Mouse (Mus musculus) midbrain, embryonic 15.5 days (tissue): ENCODE results near the gene Trim23. TPM values are rescaled to one million over a fixed set of nuclear protein-coding genes. Genes with fewer than 3 reads are reported as not detected.
"Not testable (repeated sequence)": the region's sequence is repeated elsewhere in the genome, so short reads cannot be mapped to it uniquely, and the experiment has no call there.

ENCODE experiments used
- ATAC-seq: fragments of 200-750 bp; cut with Nextera tagmentation; replicated peaks from 2 replicates; pipeline ENCODE4 v1.8.0; 2017; ENCODE audit warnings: moderate TSS enrichment
- H3K27ac ChIP-seq: fragments of 300-500 bp; sonication (generic); 2 replicates; pipeline ENCODE4 v1.5.1; 2015; ENCODE audit warnings: mild to moderate bottlenecking, inconsistent platforms
- H3K27me3 ChIP-seq: fragments of 300-500 bp; sonication (generic); replicated peaks from 2 replicates; pipeline ENCODE4 v1.6.1; 2015; ENCODE audit warnings: inconsistent platforms
- H3K36me3 ChIP-seq: fragments of 300-500 bp; sonication (generic); replicated peaks from 2 replicates; pipeline ENCODE4 v1.6.1; 2015; ENCODE audit warnings: inconsistent platforms
- H3K4me1 ChIP-seq: fragments of 300-500 bp; sonication (generic); 2 replicates; pipeline ENCODE4 v1.6.1; 2015; ENCODE audit warnings: inconsistent platforms
- H3K4me2 ChIP-seq: fragments of 300-500 bp; sonication (generic); 2 replicates; pipeline ENCODE4 v1.6.1; 2015; ENCODE audit warnings: inconsistent platforms, mild to moderate bottlenecking, moderate library complexity
- H3K4me3 ChIP-seq: fragments of 300-500 bp; sonication (generic); 2 replicates; pipeline ENCODE4 v1.5.1; 2015; ENCODE audit warnings: mild to moderate bottlenecking, inconsistent platforms
- H3K9ac ChIP-seq: fragments of 300-500 bp; sonication (generic); 2 replicates; pipeline ENCODE4 v1.6.1; 2015; ENCODE audit warnings: mild to moderate bottlenecking, inconsistent platforms
- H3K9me3 ChIP-seq: fragments of 300-500 bp; sonication (generic); 2 replicates; pipeline ENCODE4 v1.6.1; 2016; ENCODE audit warnings: inconsistent platforms
- WGBS: fragments of 180-500 bp; shearing (Covaris S2); methylation state at CpG from one replicate; pipeline ENCODE4 v1.1.7; 2015; ENCODE audit warnings: mixed read lengths; 5-methylcytosine and 5-hydroxymethylcytosine counted together
- polyA plus RNA-seq: library from polyadenylated mRNA; unstranded; fragments of >200 nt; fragmentation: Nextera tagmentation; extraction: Ambion mirVana; gene quantifications from 2 replicates; pipeline ENCODE4 v1.2.1, GENCODE M21; 2015

Trim23 gene
- polyA plus RNA-seq, 1 experiment from 2014 or later: 37.0 TPM

DNA sequence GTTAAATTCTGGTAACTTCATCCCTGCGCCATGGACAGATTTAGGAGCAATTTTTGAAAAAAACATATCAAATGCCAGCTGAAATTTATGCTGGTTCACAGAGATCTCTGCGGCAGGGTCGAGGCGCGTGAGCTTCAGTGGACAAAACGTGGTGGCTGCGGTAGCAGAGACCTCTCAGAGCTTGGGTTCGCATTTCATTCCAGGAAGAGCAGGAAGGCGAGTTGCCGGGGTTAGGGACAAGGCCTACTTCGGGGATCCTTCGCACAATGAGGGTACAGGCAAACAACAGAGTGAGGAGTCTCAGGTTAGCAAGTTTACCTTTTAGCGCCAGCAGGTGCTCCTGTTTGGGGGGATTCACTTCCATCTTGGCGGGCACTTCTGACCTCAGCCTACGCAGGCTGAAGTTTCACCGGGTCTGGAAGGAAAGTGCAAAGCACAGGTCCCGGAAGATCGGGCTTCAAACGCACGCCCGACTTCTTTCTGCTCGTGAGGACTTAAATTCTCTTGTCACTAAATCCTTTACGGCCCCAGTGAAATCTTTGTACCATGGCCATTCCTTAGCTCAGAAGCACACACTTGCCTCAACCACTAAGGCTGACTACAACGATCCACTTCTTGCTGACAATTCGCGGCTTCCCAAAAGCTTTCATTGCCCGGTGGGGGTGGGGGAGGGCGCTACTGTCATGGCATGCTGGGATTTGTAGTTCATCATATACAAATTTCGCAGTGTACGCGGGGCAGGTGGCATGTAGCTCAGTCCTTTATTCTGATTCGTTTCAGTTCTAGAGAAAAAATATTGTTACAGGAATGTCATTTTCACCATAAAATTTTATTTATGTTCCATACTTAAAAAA is 574 bp upstream of the Trim23 start, which contains the start of gene Trappc13:
Gene Trappc13 (minus strand): TSS at position 674 of the 854 bp plus-strand sequence.
- WGBS: under 1% methylated on average over 32 of the region's 32 CpGs
- ATAC-seq: peak; percentile 95
- H3K27ac ChIP-seq: peak within 1 kb of the TSS; percentile 83
- H3K4me1 ChIP-seq: peaks cover 18% of the 10 kb centered on the region
- H3K4me2 ChIP-seq: peak within 1 kb of the TSS; percentile 89
- peak within 1 kb of the TSS; percentile 80 for H3K9ac ChIP-seq
- no peaks in the 10 kb centered on the region for H3K27me3 ChIP-seq
- H3K9me3 ChIP-seq: no peaks in the 10 kb centered on the region
- H3K4me3 ChIP-seq: peak within 1 kb of the TSS; percentile 78
- H3K36me3 ChIP-seq: 0 out of 2 replicates have a peak, but pooled peaks cover 2% of the 10 kb centered on the region

- H3K27ac ChIP-seq: peak overlapping the region; percentile 83
- peaks cover 18% of the 10 kb centered on the region for H3K4me1 ChIP-seq
- 0 out of 2 replicates have a peak, but pooled peaks cover 2% of the 10 kb centered on the region for H3K36me3 ChIP-seq
- ATAC-seq: no peak
- H3K4me2 ChIP-seq: peak overlapping the region; percentile 56
- H3K9me3 ChIP-seq: no peaks in the 10 kb centered on the region
- 18% methylated on average over 13 of the region's 13 CpGs for WGBS
- H3K27me3 ChIP-seq: no peaks in the 10 kb centered on the region
- peak overlapping the region; percentile 78 for H3K4me3 ChIP-seq
- H3K9ac ChIP-seq: peak overlapping the region; percentile 80
These were observed 735 bp downstream of the Trim23 start for GRCm38 (mm10) chr13:104179176-104179888.

GRCm38 (mm10) chr13:104187357-104187756 is 8.8 kb downstream of the Trim23 start:
- Histone ChIP-seq H3K27me3 (no peaks in the 10 kb centered on the region), H3K9ac (no peak overlapping the region), H3K9me3 (no peaks in the 10 kb centered on the region), H3K27ac (no peak overlapping the region), H3K4me1 (no peaks in the 10 kb centered on the region), H3K36me3 (peaks cover 17% of the 10 kb centered on the region), H3K4me2 (no peak overlapping the region), H3K4me3 (no peak overlapping the region)
- no peak for ATAC-seq
- 92% methylated on average over 4 of the region's 4 CpGs for whole genome bisulfite sequencing

GRCm38 (mm10) chr13:104195891-104196290 is 17.3 kb downstream of the Trim23 start:
- H3K4me2 ChIP-seq: not testable (repeated sequence)

DNA sequence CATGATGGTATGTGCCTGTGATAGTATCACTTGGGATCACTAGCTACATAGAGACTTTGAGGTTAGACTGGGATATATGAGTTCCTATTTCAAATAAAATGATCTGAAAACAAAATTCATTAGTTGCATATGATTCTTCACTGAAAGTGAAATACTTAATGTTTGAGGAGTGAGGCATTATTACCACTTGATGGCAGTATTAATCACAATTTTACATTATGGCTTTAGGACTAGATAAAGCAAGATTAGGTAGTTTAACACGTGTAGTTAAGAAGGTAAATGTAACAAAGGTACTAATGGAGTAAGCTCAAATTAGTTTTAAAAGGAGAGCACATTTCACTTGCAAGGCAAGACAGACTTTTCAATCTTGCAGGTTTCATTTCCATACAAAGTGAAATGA is 25.7 kb downstream of the Trim23 start:
- Histone ChIP-seq H3K9ac (no peak overlapping the region), H3K36me3 (peaks cover under 1% of the 10 kb centered on the region; the same call in 1 of the 2 replicates), H3K4me2 (no peak overlapping the region), H3K4me3 (no peak overlapping the region), H3K27ac (no peak overlapping the region), H3K4me1 (no peaks in the 10 kb centered on the region), H3K27me3 (no peaks in the 10 kb centered on the region), H3K9me3 (no peaks in the 10 kb centered on the region)
- ATAC-seq: no peak
- WGBS: 68% methylated on average over 1 of the region's 1 CpGs

More at GRCm38 (mm10) chr13:104195891-104196290, 17.3 kb downstream of the Trim23 start:
- not testable (repeated sequence) for H3K4me1 ChIP-seq, H3K27me3 ChIP-seq, H3K9me3 ChIP-seq, H3K27ac ChIP-seq, H3K4me3 ChIP-seq, H3K9ac ChIP-seq, ATAC-seq
- H3K36me3 ChIP-seq: peaks cover 24% of the 10 kb centered on the region

DNA sequence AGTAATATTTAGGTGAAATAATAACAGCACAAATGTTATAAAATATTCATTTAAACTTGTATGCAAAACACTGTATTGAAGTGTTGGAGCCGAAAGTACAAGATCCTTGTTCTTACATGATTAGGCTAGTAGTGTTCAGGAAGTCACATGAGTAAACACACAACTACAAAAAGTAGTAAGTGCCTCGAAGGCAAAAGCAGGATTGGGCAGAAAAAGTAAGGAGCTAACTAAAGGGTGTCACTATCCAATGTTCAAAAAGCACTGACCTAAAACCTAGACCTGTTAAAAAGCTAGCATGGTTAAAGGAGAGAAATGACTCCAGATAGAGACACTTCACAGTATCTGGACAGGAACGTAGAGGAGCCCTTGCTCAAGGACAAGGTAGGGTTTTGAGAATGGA is 48.9 kb downstream of the Trim23 start:
- H3K4me2 ChIP-seq: peak overlapping the region; percentile 73
- WGBS: 64% methylated on average over 3 of the region's 3 CpGs
- H3K4me1 ChIP-seq: peaks cover 17% of the 10 kb centered on the region
- peak overlapping the region; percentile 80 for H3K4me3 ChIP-seq
- H3K36me3 ChIP-seq: no peaks in the 10 kb centered on the region
- 0 out of 2 replicates have a peak overlapping the region, but pooled peaks have one; percentile 76 for H3K9ac ChIP-seq
- no peaks in the 10 kb centered on the region for H3K27me3 ChIP-seq
- ATAC-seq: no peak
- H3K9me3 ChIP-seq: no peaks in the 10 kb centered on the region
- no peak overlapping the region for H3K27ac ChIP-seq

GRCm38 (mm10) chr13:104228384-104229066 is 49.9 kb downstream of the Trim23 start, which contains the start of the genes Cenpk and Ppwd1:
Gene Cenpk, plus strand, starts transcription at chr13:104228611.
Gene Ppwd1, minus strand, starts transcription at chr13:104228843.
- WGBS: under 1% methylated on average over 55 of the region's 55 CpGs

GRCm38 (mm10) chr13:104229181-104229580 is 50.6 kb downstream of the Trim23 start:
- Histone ChIP-seq H3K9ac (peak overlapping the region; percentile 59), H3K36me3 (no peaks in the 10 kb centered on the region), H3K4me1 (peaks cover 17% of the 10 kb centered on the region), H3K27me3 (no peaks in the 10 kb centered on the region), H3K27ac (peak overlapping the region; percentile 91; the same call in 1 of the 2 replicates), H3K4me3 (peak overlapping the region; percentile 80), H3K9me3 (no peaks in the 10 kb centered on the region), H3K4me2 (peak overlapping the region; percentile 79)
- ATAC-seq: peak; percentile 59
- WGBS: 7% methylated on average over 15 of the region's 15 CpGs

More at GRCm38 (mm10) chr13:104228384-104229066, 49.9 kb downstream of the Trim23 start, which contains the start of the genes Cenpk and Ppwd1:
- Histone ChIP-seq H3K27ac (peak within 1 kb of the TSS; percentile 91), H3K9ac (peak within 1 kb of the TSS; percentile 76), H3K36me3 (no peaks in the 10 kb centered on the region), H3K4me2 (peak within 1 kb of the TSS; percentile 79), H3K4me3 (peak within 1 kb of the TSS; percentile 80), H3K9me3 (no peaks in the 10 kb centered on the region), H3K27me3 (no peaks in the 10 kb centered on the region), H3K4me1 (peaks cover 17% of the 10 kb centered on the region)
- ATAC-seq: peak; percentile 100

Other genes starting within 250 kb of the Trim23 start
- 66.1 and 70.8 TPM in 2 replicates for gene Nln, start 69.2 kb upstream of the Trim23 start, polyA plus RNA-seq
- gene Sgtb, start 69.1 kb upstream of the Trim23 start, polyA plus RNA-seq: 28.6 and 29.4 TPM in 2 replicates
- gene Trappc13, start 328 bp upstream of the Trim23 start, polyA plus RNA-seq: 55.9 and 58.7 TPM in 2 replicates
- 10.6 and 11.6 TPM in 2 replicates for gene Cenpk, start 49.8 kb downstream of the Trim23 start, polyA plus RNA-seq
- gene Ppwd1, start 50.0 kb downstream of the Trim23 start, polyA plus RNA-seq: 6.6 and 6.9 TPM in 2 replicates
- gene Adamts6, start 109.0 kb downstream of the Trim23 start, polyA plus RNA-seq: 1.7 and 1.8 TPM in 2 replicates